Mouse (Mus musculus) induced T-regulatory cell, adult 2 months (primary cell): ENCODE measurements around the gene Trp53inp2.

Experiments
- DNase-seq: peaks from one replicate; pipeline ENCODE4 v3.0.0-alpha.2; 2012; ENCODE audit warnings: low read depth

Trp53inp2 gene

GRCm38 (mm10) chr2:155385090-155385489, 4.2 kb downstream of the Trp53inp2 start:
- peak; percentile 91 for DNase-seq

GRCm38 (mm10) chr2:155385731-155386533, 5.1 kb downstream of the Trp53inp2 start:
- DNase-seq = peak; percentile 11

- peak; percentile 7 for DNase-seq
Observed at GRCm38 (mm10) chr2:155386534-155386899, 5.7 kb downstream of the Trp53inp2 start.

GRCm38 (mm10) chr2:155387052-155387451, 6.2 kb downstream of the Trp53inp2 start:
- DNase-seq = no peak

- DNase-seq = no peak
Observed at GRCm38 (mm10) chr2:155388573-155388972, 7.7 kb downstream of the Trp53inp2 start.

- DNase-seq = no peak
Observed at GRCm38 (mm10) chr2:155394586-155394985, 13.7 kb downstream of the Trp53inp2 start.

- no peak for DNase-seq
Observed at GRCm38 (mm10) chr2:155400276-155400675, 19.4 kb downstream of the Trp53inp2 start.

GRCm38 (mm10) chr2:155401926-155402325, 21.1 kb downstream of the Trp53inp2 start:
- DNase-seq = no peak

GRCm38 (mm10) chr2:155404635-155405034, 23.8 kb downstream of the Trp53inp2 start:
- DNase-seq = no peak

GRCm38 (mm10) chr2:155420911-155421310, 40.1 kb downstream of the Trp53inp2 start:
- DNase-seq = no peak

GRCm38 (mm10) chr2:155436445-155436844, 55.6 kb downstream of the Trp53inp2 start:
- peak; percentile 57 for DNase-seq
